Mouse (Mus musculus) thymus, adult 2 months (tissue): ENCODE measurements at regions not wholly inside any gene's neighbourhood (a gene's known extent, or its start where the extent isn't known, plus 50 kb on each side); places are given as distances from the start of the nearest gene placed in this dataset.

ENCODE experiments used
- CTCF ChIP-seq: fragments of 200-500 bp; IDR thresholded peaks from 2 replicates; pipeline ENCODE4 v1.5.1; 2012; ENCODE audit warnings: mild to moderate bottlenecking, control low read depth, low read length, moderate library complexity, borderline replicate concordance; ENCODE audit not compliant: control insufficient read depth, poor library complexity, insufficient read depth; ENCODE audit errors: extremely low read depth
- POLR2A ChIP-seq: fragments of 200-500 bp; IDR thresholded peaks from 2 replicates; pipeline ENCODE4 v1.6.1; 2012; ENCODE audit warnings: mild to moderate bottlenecking, low read length, control low read depth, moderate library complexity; ENCODE audit not compliant: control insufficient read depth, poor library complexity, insufficient read depth; ENCODE audit errors: extremely low read depth

DNA sequence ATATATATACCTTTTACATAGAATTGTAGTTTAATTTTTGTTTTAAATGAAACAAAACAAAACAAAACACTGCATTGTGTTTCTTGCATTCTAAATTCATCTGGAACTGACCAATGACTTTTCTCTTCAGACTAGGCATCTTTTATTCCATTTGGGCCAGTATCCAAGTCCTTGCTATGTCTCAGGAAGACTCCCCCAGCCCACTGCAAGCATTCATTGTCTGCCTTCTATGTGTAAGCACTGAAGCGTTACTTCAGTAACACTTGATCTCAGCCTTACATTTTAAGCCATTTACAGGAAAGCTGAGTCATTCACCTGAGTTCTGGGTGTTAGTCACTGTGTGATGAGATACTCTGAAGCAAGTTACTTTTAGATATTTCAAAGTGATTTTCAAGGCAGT lies 425.3 kb upstream of the Ccnh start:
- TF ChIP-seq CTCF (no peak), POLR2A (no peak)
